In the genomic region with DNA sequence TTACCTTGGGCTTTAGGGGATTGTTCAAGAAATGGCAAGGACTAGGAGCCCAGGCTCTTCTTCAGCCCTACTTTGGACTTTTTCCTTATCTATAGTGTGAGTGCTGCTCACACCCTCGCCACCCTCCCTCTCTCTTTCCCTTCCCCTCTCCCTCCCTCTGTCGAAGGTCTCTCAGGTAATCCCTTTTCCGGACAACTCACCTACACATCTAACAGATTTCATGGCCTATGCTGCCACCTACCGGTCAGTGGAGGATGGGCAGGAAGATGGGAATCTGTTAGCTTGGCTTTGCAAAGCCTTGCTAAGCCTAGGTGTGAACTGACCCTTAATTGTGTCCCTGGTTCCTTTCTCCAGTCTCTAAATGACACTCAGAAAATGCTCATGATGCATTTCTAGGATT, we compare ENCODE assay signal across 8 mouse cellular contexts. TPM values are rescaled to one million over a fixed set of nuclear protein-coding genes. Genes with fewer than 3 reads are reported as not detected.
DNase-seq lines count a peak whose midpoint lies in the region; ATAC-seq and TF ChIP-seq lines count a peak whose summit lies in the region.

No protein-coding gene starts in this region.

- H3K9ac ChIP-seq in hindbrain, embryonic 16.5 days (ENCODE audit: low read depth, low read length) = no peak overlapping the region
- H3K9ac ChIP-seq in stomach, embryonic 15.5 days = no peak overlapping the region

- 0 out of 2 replicates have a peak overlapping the region, but pooled peaks have one; percentile 45 for H3K27ac ChIP-seq in hindbrain, embryonic 10.5 days
- no peak overlapping the region for H3K27ac ChIP-seq in hindbrain, embryonic 16.5 days (ENCODE audit: low read depth, low read length)
- H3K27ac ChIP-seq in bone marrow, adult 2 months (ENCODE audit: control insufficient read depth, insufficient read depth, low read depth, low read length, poor library complexity) = no peak overlapping the region
- peak overlapping the region; percentile 92 for H3K27ac ChIP-seq in limb, embryonic 10.5 days
- H3K27ac ChIP-seq in stomach, embryonic 15.5 days = no peak overlapping the region

- no peaks in the 10 kb centered on the region for H3K9me3 ChIP-seq in hindbrain, embryonic 10.5 days
- H3K9me3 ChIP-seq in hindbrain, embryonic 16.5 days (ENCODE audit: control insufficient read depth, low read length) = no peaks in the 10 kb centered on the region
- no peaks in the 10 kb centered on the region for H3K9me3 ChIP-seq in limb, embryonic 10.5 days (replicated peaks)
- no peaks in the 10 kb centered on the region for H3K9me3 ChIP-seq in stomach, embryonic 15.5 days

- peak; percentile 95 for TF ChIP-seq CTCF in bone marrow, adult 2 months (IDR thresholded peaks at IDR 0.05; ENCODE audit: control insufficient read depth, insufficient read depth, low read length)

- TF ChIP-seq POLR2A in bone marrow, adult 2 months (IDR thresholded peaks at IDR 0.05; ENCODE audit: borderline replicate concordance, control insufficient read depth, low read depth, low read length) = no peak

- no peak for ATAC-seq in hindbrain, embryonic 16.5 days
- peak; percentile 69 for ATAC-seq in erythroblast, adult 5-6 weeks (replicated peaks; ENCODE audit: low FRiP score, poor library complexity, severe bottlenecking)
- ATAC-seq in stomach, embryonic 15.5 days (ENCODE audit: insufficient read depth, low FRiP score, low read depth) = no peak

- no peak overlapping the region for H3K4me2 ChIP-seq in hindbrain, embryonic 16.5 days (ENCODE audit: low read length)
- H3K4me2 ChIP-seq in stomach, embryonic 15.5 days = peak overlapping the region; percentile 24; the same call in 1 of the 2 replicates

- peak; percentile 81 for DNase-seq in hindbrain, embryonic 10.5 days (ENCODE audit: low spot score)
- DNase-seq in heart, postnatal 4 days = peak; percentile 89
- DNase-seq in limb, embryonic 10.5 days (ENCODE audit: low spot score) = peak; percentile 92
- DNase-seq in naive thymus-derived CD4-positive, alpha-beta T cell, adult 2 months (ENCODE audit: low read depth) = peak; percentile 92

- peaks cover 28% of the 10 kb centered on the region for H3K27me3 ChIP-seq in hindbrain, embryonic 10.5 days (ENCODE audit: insufficient read depth, poor library complexity, severe bottlenecking)
- no peaks in the 10 kb centered on the region for H3K27me3 ChIP-seq in hindbrain, embryonic 16.5 days (replicated peaks; ENCODE audit: control insufficient read depth, insufficient read depth, low read length)
- H3K27me3 ChIP-seq in limb, embryonic 10.5 days (ENCODE audit: low read depth, poor library complexity, severe bottlenecking) = no peaks in the 10 kb centered on the region
- H3K27me3 ChIP-seq in stomach, embryonic 15.5 days (replicated peaks) = no peaks in the 10 kb centered on the region

- H3K36me3 ChIP-seq in hindbrain, embryonic 10.5 days = peaks cover 44% of the 10 kb centered on the region
- H3K36me3 ChIP-seq in hindbrain, embryonic 16.5 days (ENCODE audit: control insufficient read depth, insufficient read depth, low read length) = peaks cover 14% of the 10 kb centered on the region
- peaks cover 60% of the 10 kb centered on the region for H3K36me3 ChIP-seq in limb, embryonic 10.5 days
- H3K36me3 ChIP-seq in stomach, embryonic 15.5 days = peaks cover 32% of the 10 kb centered on the region

- peak overlapping the region; percentile 10; the same call in 1 of the 2 replicates for H3K4me3 ChIP-seq in hindbrain, embryonic 10.5 days
- no peak overlapping the region for H3K4me3 ChIP-seq in hindbrain, embryonic 16.5 days (ENCODE audit: low read length)
- H3K4me3 ChIP-seq in bone marrow, adult 2 months (replicated peaks; ENCODE audit: control insufficient read depth, low read depth, low read length) = no peak overlapping the region
- H3K4me3 ChIP-seq in limb, embryonic 10.5 days = peak overlapping the region; percentile 59
- H3K4me3 ChIP-seq in stomach, embryonic 15.5 days (replicated peaks) = no peak overlapping the region

- peaks cover 63% of the 10 kb centered on the region for H3K4me1 ChIP-seq in hindbrain, embryonic 10.5 days (replicated peaks)
- peaks cover 51% of the 10 kb centered on the region for H3K4me1 ChIP-seq in hindbrain, embryonic 16.5 days (ENCODE audit: control insufficient read depth, insufficient read depth, low read depth, low read length)
- no peaks in the 10 kb centered on the region for H3K4me1 ChIP-seq in bone marrow, adult 2 months (ENCODE audit: control insufficient read depth, insufficient read depth, low read length)
- H3K4me1 ChIP-seq in limb, embryonic 10.5 days = peaks cover 69% of the 10 kb centered on the region
- peaks cover 52% of the 10 kb centered on the region for H3K4me1 ChIP-seq in stomach, embryonic 15.5 days

- WGBS in hindbrain, embryonic 10.5 days = 2% methylated on average over 4 of the region's 4 CpGs
- WGBS in hindbrain, embryonic 16.5 days = 2% methylated on average over 4 of the region's 4 CpGs
- WGBS in bone marrow, adult 2 months = 6% methylated on average over 4 of the region's 4 CpGs
- WGBS in limb, embryonic 10.5 days = 2% methylated on average over 4 of the region's 4 CpGs
- WGBS in stomach, embryonic 15.5 days = 2% methylated on average over 4 of the region's 4 CpGs

RNA-seq across cellular contexts. Expression of gene Bcl9l, which starts 19.4 kb away (rescaled TPM):
- polyA plus RNA-seq in hindbrain, embryonic 10.5 days (2016; fragmentation: Nextera tagmentation; extraction: Ambion mirVana) = 4.6 and 7.3 TPM in 2 replicates
- 9.7 and 11.1 TPM in 2 replicates for polyA plus RNA-seq in hindbrain, embryonic 16.5 days (2015; fragmentation: Nextera tagmentation; extraction: Ambion mirVana)
- polyA plus RNA-seq in bone marrow, adult 2 months (2011; ENCODE audit: insufficient read depth, insufficient read length, low replicate concordance, missing spikeins) = 9.0 and 15.6 TPM in 2 replicates
- 0.77 and 0.84 TPM in 2 replicates for total RNA-seq in erythroblast, adult 5-6 weeks (2015; ENCODE audit: low replicate concordance)
- 0.42 and 2.8 TPM in 2 replicates for total RNA-seq in erythroblast, adult 5-6 weeks (2017; ENCODE audit: low replicate concordance)
- 10 to 100 TPM; 56.8 to 64.0 TPM for total RNA-seq in heart, postnatal 4 days (2021)
- 9.0 and 12.1 TPM in 2 replicates for polyA plus RNA-seq in limb, embryonic 10.5 days (2016; fragmentation: Nextera tagmentation; extraction: Ambion mirVana)
- polyA plus RNA-seq in stomach, embryonic 15.5 days (2015; fragmentation: Nextera tagmentation; extraction: Ambion mirVana) = 12.0 and 12.1 TPM in 2 replicates

RNA-seq across cellular contexts. Expression of gene Upk2, which starts 47.2 kb away (rescaled TPM):
- 0.14 TPM in 1 of 2 replicates, not detected in the other for polyA plus RNA-seq in hindbrain, embryonic 10.5 days (2016; fragmentation: Nextera tagmentation; extraction: Ambion mirVana)
- not detected in 2 replicates for polyA plus RNA-seq in hindbrain, embryonic 16.5 days (2015; fragmentation: Nextera tagmentation; extraction: Ambion mirVana)
- polyA plus RNA-seq in bone marrow, adult 2 months (2011; ENCODE audit: insufficient read depth, insufficient read length, low replicate concordance, missing spikeins) = not detected in 2 replicates
- total RNA-seq in erythroblast, adult 5-6 weeks (2015; ENCODE audit: low replicate concordance) = not detected in 2 replicates
- total RNA-seq in erythroblast, adult 5-6 weeks (2017; ENCODE audit: low replicate concordance) = not detected in 2 replicates
- total RNA-seq in heart, postnatal 4 days (2021) = not detected
- polyA plus RNA-seq in limb, embryonic 10.5 days (2016; fragmentation: Nextera tagmentation; extraction: Ambion mirVana) = 0.36 TPM in 1 of 2 replicates, not detected in the other
- 18.2 and 26.2 TPM in 2 replicates for polyA plus RNA-seq in stomach, embryonic 15.5 days (2015; fragmentation: Nextera tagmentation; extraction: Ambion mirVana)

RNA-seq across cellular contexts. Expression of gene Cxcr5, which starts 59.7 kb away (rescaled TPM):
- not detected in 2 replicates for polyA plus RNA-seq in hindbrain, embryonic 10.5 days (2016; fragmentation: Nextera tagmentation; extraction: Ambion mirVana)
- polyA plus RNA-seq in hindbrain, embryonic 16.5 days (2015; fragmentation: Nextera tagmentation; extraction: Ambion mirVana) = not detected in 2 replicates
- 0.61 and 13.4 TPM in 2 replicates for polyA plus RNA-seq in bone marrow, adult 2 months (2011; ENCODE audit: insufficient read depth, insufficient read length, low replicate concordance, missing spikeins)
- not detected in 2 replicates for total RNA-seq in erythroblast, adult 5-6 weeks (2015; ENCODE audit: low replicate concordance)
- not detected in 2 replicates for total RNA-seq in erythroblast, adult 5-6 weeks (2017; ENCODE audit: low replicate concordance)
- under 1 TPM; 0.14 to 0.29 TPM for total RNA-seq in heart, postnatal 4 days (2021)
- polyA plus RNA-seq in limb, embryonic 10.5 days (2016; fragmentation: Nextera tagmentation; extraction: Ambion mirVana) = not detected in 2 replicates
- polyA plus RNA-seq in stomach, embryonic 15.5 days (2015; fragmentation: Nextera tagmentation; extraction: Ambion mirVana) = 0.54 and 0.62 TPM in 2 replicates

Comparison
In these comparisons a context has a peak if more than half of its experiments do, and no peak if none do; other contexts are left out.
1. H3K27ac ChIP-seq: peak in hindbrain, embryonic 10.5 days (single experiment) and limb, embryonic 10.5 days (single experiment); none in hindbrain, embryonic 16.5 days (single experiment), bone marrow, adult 2 months (single experiment) and stomach, embryonic 15.5 days (single experiment).
2. H3K4me3 ChIP-seq: peak in hindbrain, embryonic 10.5 days (single experiment) and limb, embryonic 10.5 days (single experiment); none in hindbrain, embryonic 16.5 days (single experiment), bone marrow, adult 2 months (single experiment) and stomach, embryonic 15.5 days (single experiment).
3. RNA of gene Upk2, which starts 47.2 kb away (polyA plus RNA-seq): 18.2 to 26.2 TPM in stomach, embryonic 15.5 days; 0.14 TPM in hindbrain, embryonic 10.5 days, 0.36 TPM in limb, embryonic 10.5 days, not detected in hindbrain, embryonic 16.5 days and not detected in bone marrow, adult 2 months; every median in the first group is over 10 times any median in the second.
4. Peak in every context shown above with its lines, with median percentiles within 50 percentile points of each other: DNase-seq.